ENCODE assay signal across 10 mouse cellular contexts in genomic region chr4:105299358-105299757, GRCm38 (mm10).
"Had no signal": no experiment of that assay in that cellular context is flagged by ENCODE, and none has a peak within 500 bp of the region (broad histone marks: within the 10 kb centered on the region; RNA-seq: fewer than 3 reads in every experiment).

No protein-coding gene starts in this region.

- H3K27me3 ChIP-seq: liver, embryonic 15.5 days; midbrain, embryonic 13.5 days had no signal

- H3K4me3 ChIP-seq: limb, embryonic 10.5 days; liver, embryonic 15.5 days; midbrain, embryonic 13.5 days had no signal

- H3K4me1 ChIP-seq: liver, embryonic 15.5 days; midbrain, embryonic 13.5 days had no signal

- H3K36me3 ChIP-seq: limb, embryonic 10.5 days; liver, embryonic 15.5 days; midbrain, embryonic 13.5 days had no signal

- H3K9me3 ChIP-seq: limb, embryonic 10.5 days; liver, embryonic 15.5 days; midbrain, embryonic 13.5 days had no signal

- DNase-seq: kidney, postnatal 14 days; lung, adult 2 months; lung, postnatal 36 days; thymus, adult 18-20 months; thymus, postnatal 14 days had no signal

- H3K27ac ChIP-seq: limb, embryonic 10.5 days; liver, embryonic 15.5 days; midbrain, embryonic 13.5 days had no signal

- ATAC-seq: lung, postnatal 0 days; midbrain, embryonic 13.5 days had no signal

- H3K9ac ChIP-seq: liver, embryonic 15.5 days; midbrain, embryonic 13.5 days had no signal

- H3K4me2 ChIP-seq: liver, embryonic 11.5 days; liver, embryonic 15.5 days; midbrain, embryonic 13.5 days had no signal
